Mouse (Mus musculus): ENCODE results near the gene Klhl2.

The Klhl2 gene

DNA sequence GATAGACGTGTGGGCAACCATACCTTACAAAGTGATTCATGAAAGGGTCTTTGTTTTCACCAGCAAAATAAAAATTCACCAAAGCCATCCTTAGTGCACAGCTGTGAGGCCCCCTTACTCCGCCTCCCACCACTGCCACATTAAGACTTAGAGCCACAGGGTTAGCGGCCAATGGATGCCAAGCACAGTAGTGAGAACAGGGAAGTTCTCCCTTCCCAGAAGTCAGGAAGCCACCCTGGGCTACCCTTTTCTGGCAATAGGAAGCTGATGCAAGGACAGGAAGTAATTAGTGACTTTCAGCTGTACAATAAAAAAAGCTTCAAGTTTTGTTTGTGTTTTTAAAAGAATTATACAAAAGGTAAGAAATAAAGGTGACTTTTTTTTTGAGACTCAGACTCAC is 18.2 kb downstream of the Klhl2 start:
- WGBS = 66% methylated on average over 3 of the region's 3 CpGs

DNA sequence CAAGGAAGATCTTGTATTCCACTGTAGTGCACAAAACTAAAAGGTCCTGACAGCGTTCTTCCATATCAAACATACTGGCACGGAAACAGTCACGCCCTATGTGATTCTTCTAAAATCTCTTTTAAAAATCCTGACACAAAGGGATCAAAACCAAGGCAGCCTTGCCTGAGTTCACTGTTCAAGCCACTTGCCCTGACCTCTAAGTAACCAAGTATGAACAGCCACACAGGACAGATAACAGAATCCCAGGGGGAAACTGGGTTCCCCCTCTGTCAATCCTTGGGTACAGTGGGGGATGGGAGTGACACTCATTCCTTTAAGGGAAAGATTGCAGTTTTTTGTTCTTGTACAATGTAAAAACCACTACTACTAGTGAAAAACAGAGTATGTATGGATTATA is 19.9 kb downstream of the Klhl2 start:
- 85% methylated on average over 3 of the region's 3 CpGs for WGBS

- 82% methylated on average over 9 of the region's 9 CpGs for WGBS
Measured at GRCm38 (mm10) chr8:64829391-64829790, 20.4 kb downstream of the Klhl2 start.

GRCm38 (mm10) chr8:64828466-64828865 is 21.4 kb downstream of the Klhl2 start:
- 69% methylated on average over 15 of the region's 15 CpGs for WGBS

GRCm38 (mm10) chr8:64827356-64827755 is 22.5 kb downstream of the Klhl2 start:
- WGBS = 48% methylated on average over 10 of the region's 10 CpGs

- WGBS = 60% methylated on average over 8 of the region's 8 CpGs
Measured at GRCm38 (mm10) chr8:64826461-64826860, 23.4 kb downstream of the Klhl2 start.

GRCm38 (mm10) chr8:64823905-64824304 is 25.9 kb downstream of the Klhl2 start:
- 29% methylated on average over 11 of the region's 11 CpGs for WGBS

DNA sequence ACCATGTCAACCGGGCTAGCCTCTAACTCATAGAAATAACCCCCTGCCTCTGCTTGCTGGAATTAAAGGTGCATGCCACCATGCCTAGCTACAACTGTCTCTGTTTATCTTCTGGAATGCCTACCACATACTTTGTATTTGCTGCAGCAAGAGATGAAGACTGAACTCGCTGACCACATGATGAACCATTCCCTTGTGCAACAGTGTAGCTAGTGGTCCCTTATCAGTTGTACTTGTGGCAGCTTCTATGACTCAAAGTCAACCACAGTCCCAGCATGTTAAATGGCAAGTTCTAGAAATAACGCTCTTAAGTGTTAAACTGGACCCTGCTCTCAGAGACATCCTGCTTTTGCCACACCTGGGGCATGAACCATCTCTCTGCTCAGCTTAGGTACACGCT is 28.9 kb downstream of the Klhl2 start:
- WGBS = 95% methylated on average over 4 of the region's 4 CpGs

DNA sequence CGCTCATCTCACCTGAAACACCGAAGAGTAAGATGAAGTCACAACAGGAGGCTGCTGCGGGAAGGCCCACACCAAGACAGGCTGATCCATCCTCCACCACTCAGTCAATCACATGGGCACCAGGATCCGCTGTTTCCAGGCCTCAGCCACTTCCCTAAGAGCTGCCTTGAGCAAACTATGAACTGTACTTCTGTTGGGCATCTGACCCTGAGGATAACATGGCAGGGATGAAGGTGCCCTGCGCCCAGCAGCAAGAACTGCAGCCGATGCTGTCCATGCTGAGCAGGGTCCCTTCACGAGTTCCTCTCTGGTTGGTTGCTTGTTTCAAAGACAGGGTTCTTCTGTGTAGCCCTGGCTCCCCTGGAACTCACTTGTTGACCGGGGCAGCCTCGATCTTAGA is 38.0 kb downstream of the Klhl2 start:
- 88% methylated on average over 9 of the region's 9 CpGs for WGBS

DNA sequence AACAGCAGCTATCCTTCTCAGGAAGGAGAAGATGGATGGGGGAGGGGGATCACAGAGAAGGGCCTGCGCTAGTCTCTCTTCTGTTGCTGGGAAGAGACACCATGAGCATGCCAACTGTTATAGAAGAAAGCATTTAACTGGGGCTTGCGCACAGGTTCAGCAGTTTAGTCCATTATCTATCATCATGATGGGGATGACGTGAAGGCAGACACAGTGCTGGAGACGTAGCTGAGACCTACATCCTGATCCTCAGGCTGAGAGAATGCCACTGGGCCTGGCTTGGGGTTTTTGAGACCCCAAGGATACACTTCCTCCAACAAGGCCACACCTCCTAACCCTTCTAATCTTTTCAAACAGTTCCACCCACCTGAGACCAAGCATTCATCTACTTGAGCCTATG is 38.7 kb downstream of the Klhl2 start:
- 75% methylated on average over 4 of the region's 4 CpGs for WGBS

DNA sequence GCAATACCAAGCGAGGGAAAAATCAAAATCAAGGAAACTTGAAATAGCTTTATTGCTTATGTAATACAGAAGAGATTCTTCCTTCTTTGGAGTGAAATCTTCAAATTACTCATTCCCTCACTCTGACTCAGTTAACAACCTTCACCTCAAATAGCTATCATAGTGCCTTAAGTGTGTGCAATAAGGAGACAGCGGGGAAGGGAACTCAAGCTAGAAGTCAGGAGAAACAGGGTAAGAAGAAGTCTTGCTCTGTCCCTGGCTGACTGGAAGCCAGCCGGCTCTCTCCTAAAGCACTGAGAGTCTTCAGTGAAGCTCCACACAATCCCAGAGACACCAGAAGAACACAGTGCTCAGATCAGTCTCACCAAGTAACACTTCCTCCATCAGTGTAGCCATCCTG is 43.3 kb downstream of the Klhl2 start:
- 39% methylated on average over 3 of the region's 3 CpGs for WGBS

GRCm38 (mm10) chr8:64804971-64805370 is 44.8 kb downstream of the Klhl2 start:
- WGBS = 35% methylated on average over 4 of the region's 4 CpGs

GRCm38 (mm10) chr8:64799306-64799705 is 50.5 kb downstream of the Klhl2 start:
- 82% methylated on average over 8 of the region's 8 CpGs for WGBS

DNA sequence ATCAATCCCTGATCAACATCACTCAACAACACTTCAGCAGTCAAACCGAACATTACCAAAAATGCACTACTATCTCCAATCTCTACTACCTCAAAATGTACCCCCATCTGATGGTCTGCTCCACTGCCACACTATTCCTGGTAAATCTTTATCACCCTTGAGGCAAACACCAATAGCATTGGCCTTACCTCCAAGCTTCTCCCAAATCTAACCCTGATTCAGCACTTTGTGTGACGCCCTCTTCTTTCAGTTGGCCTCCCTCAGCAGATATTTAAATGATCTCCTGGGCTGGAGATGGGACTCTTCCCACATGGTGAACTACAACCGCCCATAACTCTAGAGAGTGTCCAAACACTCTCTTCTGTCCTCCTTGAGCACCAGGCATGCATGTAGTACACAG is 51.3 kb downstream of the Klhl2 start:
- WGBS = 75% methylated on average over 3 of the region's 3 CpGs

DNA sequence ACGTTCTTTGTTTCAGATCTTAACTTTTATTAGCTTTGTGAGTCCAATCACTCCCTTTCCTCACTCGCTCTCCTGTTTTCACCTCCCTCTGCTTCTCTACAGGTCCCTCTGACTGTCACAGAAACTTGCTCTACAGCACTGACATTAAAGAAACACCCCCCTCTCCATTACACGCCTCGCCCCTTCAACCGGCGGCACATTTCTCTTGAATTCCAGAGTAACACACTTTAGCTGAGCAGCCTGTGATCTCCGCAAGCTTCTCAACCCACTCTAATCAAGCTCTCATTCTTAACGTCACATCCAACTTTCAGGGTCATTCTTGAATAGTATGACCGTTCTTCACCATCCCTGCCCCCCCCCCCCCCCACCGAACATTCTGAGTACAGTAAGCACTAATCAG is 52.1 kb downstream of the Klhl2 start:
- WGBS = 72% methylated on average over 10 of the region's 10 CpGs

DNA sequence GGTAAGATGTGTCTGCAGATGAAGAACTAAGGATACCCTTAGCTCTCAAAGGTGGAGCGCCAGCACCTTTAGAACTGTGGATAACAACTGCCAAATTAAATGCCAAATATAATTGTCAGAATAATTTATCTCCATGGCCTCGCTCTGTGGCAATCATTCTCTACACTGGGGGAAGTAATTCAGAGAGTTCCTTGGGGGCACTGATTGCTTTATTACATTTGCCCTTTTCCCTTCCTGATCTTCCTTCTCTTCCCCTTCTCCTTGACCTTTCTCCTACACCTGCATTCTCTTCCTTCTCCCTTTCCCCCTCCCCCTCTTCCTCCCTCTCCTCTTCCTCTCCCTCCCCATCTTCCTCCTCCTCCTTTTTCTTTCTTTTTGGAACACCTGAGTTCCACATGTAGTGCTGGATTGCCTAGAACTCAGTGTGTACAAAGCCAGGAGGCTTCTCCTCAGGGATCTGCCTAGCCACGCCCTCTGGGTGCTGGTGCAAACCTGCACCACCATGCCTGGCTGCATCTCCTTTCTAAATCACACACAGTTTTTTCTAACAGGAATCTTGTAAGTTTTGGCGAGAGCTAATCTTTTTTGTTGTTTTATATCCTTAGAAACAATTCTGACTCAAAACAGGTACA is 58.5 kb downstream of the Klhl2 start:
- WGBS = 80% methylated on average over 4 of the region's 4 CpGs

DNA sequence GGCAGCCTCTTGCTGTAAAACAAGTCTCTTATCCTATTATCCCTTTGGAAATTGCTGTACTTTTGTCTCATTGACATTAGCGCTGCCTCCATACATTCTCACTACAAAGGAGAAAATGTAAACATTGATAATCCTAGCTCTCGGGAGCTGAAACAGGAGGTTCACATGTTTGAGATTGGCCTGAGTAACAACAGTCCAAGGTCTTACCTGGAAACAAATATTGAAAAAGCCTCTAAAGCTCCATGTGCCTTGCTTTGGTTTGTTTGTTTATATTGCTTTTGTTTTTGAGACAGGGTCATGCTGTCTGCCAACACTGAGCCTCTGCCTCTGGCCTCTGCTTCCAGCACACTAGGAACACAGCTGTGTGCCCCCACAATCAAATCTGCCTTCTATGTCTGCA is 59.4 kb downstream of the Klhl2 start:
- 55% methylated on average over 2 of the region's 2 CpGs for WGBS

DNA sequence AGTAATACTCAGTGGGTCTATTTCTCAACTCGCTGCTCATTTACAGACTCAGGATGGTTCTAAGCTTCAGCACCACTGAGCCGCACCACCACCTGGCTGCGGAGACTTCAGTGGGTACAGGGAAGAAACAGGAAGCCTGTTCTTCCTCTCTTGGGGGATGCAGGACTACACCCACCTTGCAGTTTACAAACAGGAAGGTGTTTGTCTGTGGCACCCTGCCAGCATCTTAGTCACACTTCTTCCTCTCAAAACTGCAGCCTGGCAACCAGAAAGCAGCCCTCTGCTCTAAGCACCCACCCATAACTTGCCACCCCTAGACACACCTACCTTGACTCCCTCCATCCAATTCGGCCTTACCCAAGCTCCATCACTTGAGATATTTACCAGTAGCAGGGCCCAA is 61.1 kb downstream of the Klhl2 start:
- 66% methylated on average over 4 of the region's 4 CpGs for WGBS

GRCm38 (mm10) chr8:64786801-64787200 is 63.0 kb downstream of the Klhl2 start:
- 51% methylated on average over 2 of the region's 2 CpGs for WGBS

DNA sequence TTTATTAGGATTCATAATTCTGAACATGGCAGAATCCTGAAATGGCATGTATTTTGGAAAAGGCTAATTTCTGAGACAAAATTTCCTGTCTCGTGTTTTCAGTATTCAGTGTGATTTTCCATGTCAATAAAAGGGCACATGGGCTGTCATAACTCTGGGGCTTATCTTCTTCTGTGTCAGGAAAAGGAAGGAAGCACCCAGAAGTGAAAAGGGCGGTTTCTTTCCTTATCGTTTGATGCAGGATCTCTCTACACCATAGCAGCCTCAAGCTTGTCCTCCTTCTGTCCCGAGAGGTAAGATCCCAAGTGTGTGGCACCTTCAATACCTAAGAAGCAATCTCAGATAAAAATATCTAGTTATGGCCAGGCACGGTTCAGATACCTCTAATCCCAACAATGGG is 65.6 kb downstream of the Klhl2 start:
- 68% methylated on average over 5 of the region's 5 CpGs for WGBS

GRCm38 (mm10) chr8:64781947-64782346 is 67.9 kb downstream of the Klhl2 start:
- 51% methylated on average over 6 of the region's 6 CpGs for WGBS

GRCm38 (mm10) chr8:64777925-64778324 is 71.9 kb downstream of the Klhl2 start:
- WGBS = 70% methylated on average over 9 of the region's 9 CpGs

- 93% methylated on average over 6 of the region's 6 CpGs for WGBS
Measured at GRCm38 (mm10) chr8:64774136-64774535, 75.7 kb downstream of the Klhl2 start.

- 55% methylated on average over 7 of the region's 7 CpGs for WGBS
Measured at GRCm38 (mm10) chr8:64770814-64771213, 79.0 kb downstream of the Klhl2 start.

All from cerebral cortex, adult 2 months (tissue).